Mouse (Mus musculus) layer of hippocampus, adult 9-11 months (tissue): Measurements from ENCODE around the gene Crb2.

ENCODE experiments used
- DNase-seq: peaks from one replicate; pipeline ENCODE4 v3.0.0; 2022

Gene Crb2

GRCm38 (mm10) chr2:37776016-37776415 is at the start of gene Crb2:
Crb2 (plus strand) TSS chr2:37776249.
- DNase-seq, result no peak

GRCm38 (mm10) chr2:37731241-37731801 is 44.7 kb upstream of the Crb2 start:
- no peak for DNase-seq

DNA sequence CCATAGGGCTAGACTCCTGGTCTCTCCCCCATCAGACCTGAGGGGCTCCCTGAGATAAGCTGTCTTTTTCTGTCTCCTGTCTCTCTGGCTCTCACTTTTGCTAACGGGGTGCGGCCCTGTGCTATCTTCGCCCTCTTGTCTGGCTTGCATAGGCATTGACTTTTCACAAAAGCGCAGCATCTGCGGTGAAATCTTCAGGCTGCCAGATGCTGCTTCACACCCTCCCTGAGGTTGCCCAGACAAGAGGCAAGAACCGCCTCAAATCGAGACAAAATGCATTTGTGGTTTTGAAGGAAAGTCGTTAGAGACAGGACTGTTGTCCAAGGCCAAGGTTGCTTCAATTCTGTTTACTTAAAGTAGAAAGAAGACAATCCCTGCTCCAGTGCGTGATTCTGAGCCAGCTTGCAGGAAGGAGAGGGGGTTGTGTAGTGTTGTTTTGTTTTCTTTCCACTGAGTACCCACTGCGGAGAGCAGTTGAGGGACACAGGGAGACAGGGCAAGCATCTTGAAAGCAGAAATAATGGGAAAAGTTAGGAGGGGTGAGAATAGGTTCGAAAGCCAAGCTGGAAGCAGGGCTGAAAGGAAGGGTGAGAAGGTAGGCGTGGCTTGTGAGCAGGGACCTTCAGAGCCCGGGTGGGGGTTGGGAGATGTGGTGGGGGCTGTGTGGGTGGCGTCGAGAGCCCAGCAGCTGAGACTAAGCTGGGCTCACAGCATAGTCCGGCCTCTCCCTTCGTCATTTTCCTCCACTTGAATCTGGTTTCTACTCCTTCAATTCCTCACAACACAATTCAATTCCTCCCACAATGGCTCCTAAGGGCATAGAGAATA is 40.9 kb upstream of the Crb2 start:
- DNase-seq, result no peak

DNA sequence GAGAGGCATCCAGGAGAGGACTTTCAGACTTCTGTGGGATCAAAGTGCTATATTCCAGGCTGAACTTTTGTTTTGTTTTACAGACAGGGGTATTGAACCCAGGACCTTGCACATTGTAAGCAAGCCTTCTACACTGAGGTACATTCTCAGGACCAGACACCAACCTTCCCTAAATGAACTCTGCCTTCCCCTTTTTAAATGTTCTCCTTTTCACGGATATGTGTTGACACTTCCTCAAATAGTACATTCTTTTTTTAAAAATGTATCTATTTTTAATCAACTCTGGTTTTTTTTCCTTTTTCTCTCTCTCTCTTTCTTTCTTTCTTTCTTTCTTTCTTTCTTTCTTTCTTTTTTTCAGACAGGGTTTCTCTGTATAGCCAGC is 40.3 kb upstream of the Crb2 start:
- no peak for DNase-seq

DNA sequence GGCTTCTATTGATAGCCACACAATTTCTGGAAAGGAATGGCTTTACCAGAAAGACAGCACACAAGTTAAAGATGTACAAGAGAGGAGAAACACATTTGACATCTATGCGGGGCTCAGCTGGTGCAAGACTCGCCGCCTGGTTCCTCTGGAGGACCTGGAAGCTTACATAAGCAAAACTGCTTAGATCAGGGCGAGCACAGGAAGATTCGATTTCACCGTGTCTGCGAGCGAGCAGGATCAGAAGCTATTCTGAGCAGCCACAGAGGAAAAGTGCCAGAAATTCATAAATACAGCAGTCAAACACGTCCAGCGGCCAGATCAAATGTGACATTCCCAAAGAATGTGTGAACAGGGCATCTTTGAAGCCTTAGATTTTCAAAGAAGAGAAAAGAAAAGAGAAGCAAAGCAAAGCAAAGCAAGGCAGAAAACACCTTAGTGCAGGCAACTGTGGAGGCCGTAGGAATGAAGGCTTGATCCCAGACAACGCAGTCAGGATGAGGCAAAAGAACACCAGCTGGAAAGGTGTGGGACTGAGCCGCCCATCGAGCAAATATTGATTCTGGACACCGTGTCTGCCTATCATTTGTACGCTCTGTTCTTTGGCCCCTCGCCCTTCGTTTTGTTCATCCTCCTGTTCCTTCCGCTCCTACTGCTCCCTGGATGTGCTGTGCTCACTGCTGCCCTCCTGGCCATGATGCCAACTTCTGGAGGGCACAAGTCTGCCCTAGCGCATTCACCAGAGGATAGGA is 34.1 kb upstream of the Crb2 start:
- DNase-seq, result no peak

GRCm38 (mm10) chr2:37744773-37745395 is 31.2 kb upstream of the Crb2 start:
- no peak for DNase-seq

DNA sequence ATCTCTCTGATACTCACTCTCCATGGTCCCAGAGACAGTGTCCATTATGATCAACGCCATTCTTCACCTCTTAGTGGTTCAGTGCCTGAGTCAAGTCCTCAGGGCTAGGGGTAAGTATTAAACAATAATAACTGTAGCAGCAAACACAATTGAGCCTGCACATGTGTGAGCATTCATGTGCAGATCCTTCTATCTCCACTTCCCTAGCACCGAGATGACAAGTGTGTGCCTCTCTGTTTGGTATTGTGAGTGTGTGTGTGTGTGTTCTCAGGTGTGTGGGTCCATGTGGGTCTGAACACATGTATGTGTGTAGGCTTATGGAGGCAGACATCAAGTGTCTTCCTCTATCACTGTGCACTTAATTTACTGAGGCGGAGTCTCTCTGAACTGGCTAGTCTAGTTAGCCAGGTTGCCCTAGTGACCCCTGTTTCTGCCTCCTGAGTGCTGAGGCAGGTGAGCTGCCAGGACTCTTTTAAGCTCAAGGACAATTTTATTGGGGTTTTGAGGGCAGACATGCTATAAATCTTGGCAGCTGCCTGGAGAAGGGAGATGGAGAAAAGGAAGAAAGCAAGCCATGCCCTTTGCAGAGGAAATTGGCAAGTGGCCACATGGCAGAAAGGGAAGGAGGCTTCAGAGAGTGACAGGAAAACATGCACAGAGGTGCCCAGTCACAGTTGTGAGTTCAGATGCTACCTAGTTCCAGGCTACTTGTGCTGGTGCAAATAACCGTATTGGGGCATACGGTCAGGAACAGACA is 29.6 kb upstream of the Crb2 start:
- no peak for DNase-seq

- DNase-seq, result no peak
Observed at GRCm38 (mm10) chr2:37747909-37748308, 28.1 kb upstream of the Crb2 start.

- no peak for DNase-seq
Observed at GRCm38 (mm10) chr2:37748442-37749066, 27.5 kb upstream of the Crb2 start.

- no peak for DNase-seq
Observed at GRCm38 (mm10) chr2:37749323-37749722, 26.7 kb upstream of the Crb2 start.

- no peak for DNase-seq
Observed at GRCm38 (mm10) chr2:37751114-37751513, 24.9 kb upstream of the Crb2 start.

DNA sequence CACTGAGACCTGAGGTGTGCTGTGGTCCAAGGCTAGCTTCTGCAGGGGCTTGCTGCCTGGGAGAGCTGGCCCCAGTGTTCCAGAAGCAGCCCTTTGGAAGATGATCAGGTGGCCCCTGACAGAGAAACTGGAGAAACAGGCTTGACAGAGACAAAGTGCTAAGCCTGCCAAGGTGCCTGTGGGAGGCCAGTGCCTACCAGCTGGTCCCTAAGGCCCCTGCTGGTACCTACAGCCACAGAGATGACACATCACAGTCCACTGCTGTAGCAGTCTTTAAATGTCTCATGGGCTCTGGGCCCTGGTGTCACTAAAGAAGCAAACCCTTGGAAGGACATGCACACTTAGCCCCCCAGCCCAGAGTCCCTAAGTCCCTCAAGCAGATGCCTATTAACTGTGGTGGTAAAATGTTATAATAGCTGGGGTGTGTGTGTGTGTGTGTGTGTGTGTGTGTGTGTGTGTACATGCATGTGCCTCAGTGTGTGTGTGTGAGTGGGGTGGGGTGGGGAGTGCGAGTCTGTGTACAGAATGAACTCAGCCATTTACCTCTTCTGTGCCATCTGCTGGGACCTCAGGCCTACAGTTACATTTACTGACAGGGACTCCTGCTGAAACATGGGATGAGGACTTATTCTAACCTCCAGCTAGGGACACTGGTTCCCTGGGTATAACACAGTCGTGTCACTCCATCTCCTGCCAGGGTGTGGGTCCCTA is 19.7 kb upstream of the Crb2 start:
- no peak for DNase-seq

DNA sequence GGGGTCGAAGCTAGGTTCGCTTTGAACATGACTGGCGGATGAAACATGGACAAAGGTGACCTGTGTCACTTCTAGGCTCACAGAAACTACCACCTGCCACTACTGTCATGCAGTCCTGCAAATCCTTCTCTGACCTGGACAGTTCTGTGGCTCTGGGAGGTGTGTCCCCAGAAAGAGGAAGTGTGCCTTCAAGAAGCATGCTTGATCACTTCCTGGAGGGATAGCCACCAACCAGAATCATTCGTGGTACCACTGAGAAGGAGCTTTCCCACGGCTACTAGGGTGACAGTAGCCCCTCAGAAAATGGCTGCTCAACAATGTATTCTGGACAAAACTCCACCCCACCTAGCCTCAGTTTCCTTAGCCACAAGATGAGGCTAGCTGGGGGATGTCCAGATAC is 19.0 kb upstream of the Crb2 start:
- no peak for DNase-seq

- DNase-seq, result no peak
Observed at GRCm38 (mm10) chr2:37757784-37758183, 18.3 kb upstream of the Crb2 start.

DNA sequence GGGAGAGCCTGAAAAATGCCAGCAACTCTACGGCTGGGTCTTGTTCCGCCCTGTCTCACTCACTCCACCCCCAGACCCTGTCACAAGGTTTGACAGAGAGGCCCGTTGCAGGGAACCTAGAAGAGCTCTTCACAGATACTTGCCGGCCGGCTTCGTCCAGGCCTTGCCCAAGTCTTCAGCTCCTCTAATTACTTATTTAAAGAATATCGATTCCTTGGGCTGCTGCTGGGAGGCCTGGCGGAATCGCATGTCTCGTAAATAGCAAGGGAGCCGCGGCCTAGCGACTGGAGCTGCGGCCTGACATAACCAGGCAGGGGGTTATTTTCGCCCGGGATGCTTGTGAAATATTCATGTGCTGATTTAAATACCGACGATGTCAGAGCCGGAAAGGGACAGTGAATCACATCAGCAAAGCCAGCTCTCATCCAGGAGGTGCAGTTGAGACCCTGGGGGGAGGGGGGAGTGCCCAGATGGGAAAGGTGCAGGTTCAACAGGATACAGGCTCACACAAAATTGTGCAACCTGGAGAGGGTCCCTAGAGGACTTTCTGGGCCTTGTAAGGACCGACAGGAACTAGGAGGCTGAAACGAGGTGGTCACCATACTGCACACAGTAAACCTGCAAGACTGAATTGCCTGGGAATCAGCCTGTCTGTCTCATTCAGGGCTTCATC is 17.6 kb upstream of the Crb2 start:
- no peak for DNase-seq

DNA sequence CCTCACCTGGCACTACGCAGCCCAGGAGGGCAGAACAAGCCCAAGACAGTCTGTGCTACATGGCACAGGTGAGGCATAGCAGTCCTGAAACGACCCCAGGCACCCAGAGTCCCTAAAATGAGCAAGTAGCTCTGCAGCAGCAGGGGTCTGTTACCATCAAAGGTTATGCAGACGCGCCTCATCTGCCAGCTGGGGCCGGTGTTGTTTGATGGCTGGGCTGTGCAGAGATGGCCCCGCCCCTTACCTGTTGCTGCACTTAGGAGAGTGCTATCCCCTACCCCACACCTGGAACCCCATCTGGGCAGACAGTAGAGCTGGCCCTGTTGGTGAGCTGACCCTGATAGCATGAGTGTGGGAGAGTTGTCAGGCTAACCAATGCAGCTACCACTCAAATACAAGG is 15.4 kb upstream of the Crb2 start:
- DNase-seq, result no peak

- DNase-seq, result no peak
Observed at GRCm38 (mm10) chr2:37763638-37764037, 12.4 kb upstream of the Crb2 start.

DNA sequence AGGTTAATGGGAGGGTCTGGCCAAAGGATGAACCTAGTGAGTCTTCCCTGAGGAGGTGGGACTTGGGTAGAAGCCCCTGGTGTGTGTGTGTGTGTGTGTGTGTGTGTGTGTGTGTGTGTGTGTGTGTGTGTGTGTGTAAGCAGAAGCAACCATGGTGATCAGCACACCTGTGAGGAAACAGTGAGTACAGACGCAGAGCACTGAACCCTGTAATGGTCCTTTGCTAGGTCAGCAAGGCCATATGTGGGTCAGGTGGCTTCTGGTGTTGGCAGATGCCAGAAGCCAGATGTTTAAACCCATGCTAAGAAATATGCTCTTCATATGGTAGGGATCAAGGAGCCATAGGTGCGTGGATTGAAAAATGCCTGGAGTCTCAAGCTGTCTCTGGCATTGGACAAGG is 11.5 kb upstream of the Crb2 start:
- DNase-seq, result no peak

- peak; percentile 51 for DNase-seq
Observed at GRCm38 (mm10) chr2:37765082-37765483, 11.0 kb upstream of the Crb2 start.

- no peak for DNase-seq
Observed at GRCm38 (mm10) chr2:37766027-37766761, 9.9 kb upstream of the Crb2 start.
